Mouse (Mus musculus): ENCODE data around the gene Kcnip3.
A peak's percentile ranks its signal among the peaks of the same experiment; 100 is the strongest.

Kcnip3 gene

GRCm38 (mm10) chr2:127461351-127461750 is 60.5 kb downstream of the Kcnip3 start:
- DNase-seq, result no peak

DNA sequence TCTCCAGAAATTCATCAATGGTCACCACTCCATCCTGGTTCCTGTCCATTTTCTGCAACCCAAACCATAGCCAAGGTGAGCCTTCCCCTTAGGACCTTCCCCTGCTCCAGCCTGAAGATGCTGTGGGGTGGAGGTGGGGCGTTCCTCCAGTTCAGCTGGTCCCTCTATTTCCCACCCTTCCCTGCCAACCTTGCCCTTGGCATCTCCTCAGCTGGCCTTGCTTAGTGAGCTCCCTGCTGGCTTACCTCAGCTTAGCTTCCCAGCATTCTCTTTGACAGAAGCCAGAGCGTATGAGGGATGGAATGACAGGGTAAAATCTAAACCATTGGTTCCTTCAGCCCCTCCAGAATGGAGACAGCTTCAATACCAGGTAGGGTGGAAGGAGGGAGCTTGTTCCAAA is 62.6 kb downstream of the Kcnip3 start:
- no peak for DNase-seq

DNA sequence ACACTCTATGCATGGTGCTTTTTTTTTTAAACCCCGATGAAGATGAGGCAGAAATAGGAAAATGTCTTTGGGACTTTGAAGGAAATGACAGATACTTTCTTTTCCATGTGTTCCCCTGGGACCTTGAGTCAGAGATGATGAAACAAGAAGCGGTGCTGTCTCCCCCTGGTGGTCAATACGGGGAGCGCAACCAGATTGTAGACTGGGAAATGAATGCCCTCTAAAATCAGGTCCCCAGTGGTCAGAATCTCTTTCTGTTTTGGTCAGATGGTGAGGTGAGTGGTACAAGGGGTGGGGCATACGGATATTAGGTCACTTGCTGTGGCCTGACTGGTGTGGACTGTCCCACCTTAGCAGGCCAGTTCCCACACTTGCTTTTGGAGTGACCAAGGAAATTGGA is 68.1 kb downstream of the Kcnip3 start:
- DNase-seq, result peak; percentile 90

DNA sequence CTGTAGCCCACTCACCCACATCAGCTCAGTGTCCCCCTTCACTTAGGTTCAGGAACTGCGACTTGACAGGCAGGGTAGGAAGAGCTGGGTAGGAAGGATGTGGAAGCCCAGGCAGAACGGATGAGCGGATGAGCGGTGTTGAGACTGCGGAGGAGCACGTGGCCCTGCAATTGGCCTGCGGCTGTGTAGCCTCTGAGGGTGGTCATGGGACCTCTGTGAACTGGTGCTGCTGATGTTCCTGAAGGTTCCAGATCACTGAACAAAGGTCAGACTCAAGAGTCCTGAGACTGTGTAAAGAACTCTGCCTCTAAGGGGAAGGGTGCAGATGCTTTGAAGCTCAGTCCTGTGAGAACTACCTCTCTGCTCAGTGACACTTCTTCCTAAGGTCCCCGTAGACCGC is 68.8 kb downstream of the Kcnip3 start:
- DNase-seq, result peak; percentile 72

GRCm38 (mm10) chr2:127451748-127452147 is 70.1 kb downstream of the Kcnip3 start:
- peak; percentile 60 for DNase-seq

DNA sequence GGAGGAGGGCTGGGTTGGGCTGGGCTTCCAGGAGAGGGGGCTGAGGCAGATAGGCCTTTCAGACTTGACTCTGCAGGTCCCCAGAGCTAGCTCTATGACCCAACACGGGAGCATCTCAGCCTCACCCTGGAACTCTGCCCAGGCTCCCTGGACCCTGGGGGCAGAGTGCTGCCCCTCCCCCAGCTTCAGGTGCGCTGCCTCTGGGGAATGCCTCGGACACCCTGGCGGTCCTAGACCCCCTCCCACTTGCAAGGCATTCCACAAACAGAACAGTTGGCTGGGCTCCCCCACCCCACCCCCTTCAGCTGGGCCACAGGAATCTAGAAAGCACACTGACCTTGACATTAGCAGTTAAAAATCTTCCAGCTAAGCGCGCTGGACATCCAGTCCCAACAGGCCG is 72.2 kb downstream of the Kcnip3 start:
- DNase-seq, result peak; percentile 82

- no peak for DNase-seq
Observed at GRCm38 (mm10) chr2:127446847-127447246, 75.0 kb downstream of the Kcnip3 start.

- peak; percentile 93 for DNase-seq
Observed at GRCm38 (mm10) chr2:127444055-127444789, 77.7 kb downstream of the Kcnip3 start, which contains the start of gene Fahd2a. TSS of gene Fahd2a (minus strand) at chr2:127444565.

DNA sequence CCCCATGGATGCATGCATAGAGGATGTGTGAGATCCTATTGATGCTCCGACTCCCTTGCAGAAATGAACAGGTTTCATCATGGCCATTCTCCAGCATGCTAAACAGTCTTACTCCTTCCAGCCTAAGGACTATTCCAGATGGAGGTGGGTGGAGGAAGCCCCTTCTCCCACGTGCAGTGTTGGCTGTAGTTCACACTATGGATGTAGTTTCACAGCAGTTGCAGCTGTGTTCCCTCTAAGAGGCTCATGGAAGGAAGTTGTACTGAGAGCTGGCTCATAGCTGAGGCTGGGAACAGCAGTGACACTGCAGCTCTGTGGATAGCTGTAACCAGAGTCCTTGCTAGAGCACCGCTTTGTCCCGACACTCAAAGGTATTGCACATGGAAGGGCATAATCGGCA is 84.2 kb downstream of the Kcnip3 start:
- DNase-seq, result no peak

DNA sequence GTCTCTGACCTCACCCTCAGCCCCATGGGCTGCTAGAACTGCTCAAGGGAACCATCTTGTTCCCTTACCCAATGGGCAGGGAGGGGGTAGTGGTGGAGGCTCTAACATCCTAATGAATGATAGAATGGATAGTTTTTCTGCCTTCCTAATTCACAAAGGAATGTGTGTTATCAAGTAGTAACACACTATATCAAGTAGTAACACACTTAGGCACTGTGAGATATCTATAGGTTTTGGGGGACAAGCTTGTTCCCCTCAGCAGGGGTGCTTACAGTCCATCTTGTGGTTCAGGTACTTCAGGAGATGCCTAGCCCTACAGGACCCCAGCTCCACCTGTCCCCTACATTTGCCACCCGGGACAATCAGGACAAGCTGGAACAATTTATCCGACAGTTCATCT is 86.3 kb downstream of the Kcnip3 start:
- no peak for DNase-seq

DNA sequence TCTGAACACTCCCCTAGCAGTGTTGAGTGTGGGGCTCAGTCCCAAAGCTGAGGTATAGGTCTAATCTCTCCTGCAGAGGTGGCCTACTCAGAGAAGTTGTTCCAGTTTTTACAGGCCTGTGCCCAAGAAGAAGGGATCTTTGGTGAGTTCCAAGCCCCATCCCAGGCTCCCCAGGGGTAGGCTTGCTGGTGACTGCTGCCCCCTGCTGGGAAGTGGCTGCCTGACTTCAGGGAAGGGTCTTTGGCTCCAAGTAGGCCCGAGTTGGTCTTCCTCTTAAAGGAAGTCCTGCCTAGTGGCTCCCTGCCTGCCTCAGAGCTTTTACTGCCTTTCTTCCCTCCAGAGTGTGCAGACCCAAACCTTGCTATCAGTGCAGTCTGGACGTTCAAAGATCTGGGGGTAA is 86.8 kb downstream of the Kcnip3 start:
- DNase-seq, result peak; percentile 60

DNA sequence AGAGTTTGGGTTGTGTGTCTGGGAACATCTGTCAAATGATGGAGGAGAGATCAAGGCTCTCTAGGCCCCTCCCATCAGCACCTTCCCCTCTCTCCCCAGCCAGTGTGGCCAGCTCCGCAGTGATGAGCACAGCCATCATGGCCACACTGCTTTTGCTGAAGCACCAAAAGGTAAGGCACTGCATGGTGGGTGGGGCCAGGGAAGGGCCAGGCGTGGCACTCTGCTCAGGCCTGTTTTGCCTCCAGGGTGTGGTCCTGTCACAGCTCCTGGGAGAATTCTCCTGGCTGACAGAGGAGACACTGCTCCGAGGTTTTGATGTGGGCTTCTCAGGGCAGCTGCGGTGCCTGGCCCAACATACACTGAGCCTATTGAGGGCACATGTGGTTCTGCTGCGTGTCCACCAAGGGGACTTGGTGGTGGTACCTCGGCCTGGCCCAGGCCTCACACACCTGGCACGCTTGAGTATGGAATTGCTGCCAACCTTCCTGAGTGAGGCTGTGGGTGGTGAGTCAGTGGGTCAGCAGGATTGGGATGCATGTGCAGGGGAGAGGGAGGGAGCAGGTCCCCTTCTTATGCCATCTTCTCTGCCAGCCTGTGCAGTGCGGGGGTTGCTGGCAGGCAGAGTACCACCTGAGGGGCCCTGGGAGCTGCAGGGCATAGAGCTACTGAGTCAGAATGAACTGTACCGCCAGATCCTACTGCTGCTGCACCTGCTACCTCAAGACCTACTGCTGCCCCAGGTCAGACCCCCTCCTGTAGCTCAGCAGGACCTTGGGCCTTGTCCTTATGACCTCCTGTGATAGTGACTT is 88.2 kb downstream of the Kcnip3 start:
- DNase-seq, result no peak

GRCm38 (mm10) chr2:127430238-127430637 is 91.7 kb downstream of the Kcnip3 start:
- peak; percentile 83 for DNase-seq

GRCm38 (mm10) chr2:127424977-127425376 is 96.9 kb downstream of the Kcnip3 start, which contains the start of gene Gpat2:
TSS of gene Gpat2 (plus strand) at chr2:127425199.
- DNase-seq, result no peak

DNA sequence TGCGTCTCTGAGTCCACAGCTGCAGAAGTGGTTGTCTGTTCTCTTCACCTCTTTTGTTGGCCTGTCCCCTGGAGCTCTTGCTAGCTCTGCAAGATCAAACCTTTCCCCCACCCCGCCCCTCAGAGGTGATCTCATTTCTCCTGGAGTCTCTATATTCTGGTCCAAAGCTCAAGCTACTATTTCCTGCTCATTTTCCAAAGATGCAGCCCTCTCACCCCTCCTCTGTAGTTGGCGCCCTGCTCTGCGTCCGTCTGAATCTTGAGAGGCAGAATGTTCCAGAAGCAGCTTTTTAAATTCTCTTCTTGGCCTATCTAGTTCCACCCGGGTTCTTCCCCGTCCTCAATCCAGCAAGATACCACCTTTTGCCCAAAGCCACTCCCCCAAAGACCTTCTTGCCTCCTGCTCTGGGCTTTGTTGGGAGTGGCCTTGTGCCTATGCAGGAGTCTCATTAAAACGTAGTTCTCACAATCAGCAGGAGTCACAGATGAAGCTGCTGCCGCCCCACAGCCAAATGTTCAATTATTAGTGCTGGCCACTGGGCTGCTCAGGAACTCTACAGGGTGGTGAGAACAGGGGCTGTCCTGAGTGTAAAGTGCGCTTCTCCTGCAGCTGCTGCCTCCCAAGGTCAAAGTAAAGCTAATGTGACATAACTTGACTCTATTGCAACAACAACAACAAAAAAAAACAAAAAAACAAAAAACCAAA is 103.5 kb downstream of the Kcnip3 start:
- peak; percentile 84 for DNase-seq

- DNase-seq, result peak; percentile 90
Observed at GRCm38 (mm10) chr2:127416706-127417105, 105.2 kb downstream of the Kcnip3 start.

- DNase-seq, result peak; percentile 96
Observed at GRCm38 (mm10) chr2:127415806-127416205, 106.1 kb downstream of the Kcnip3 start.

DNA sequence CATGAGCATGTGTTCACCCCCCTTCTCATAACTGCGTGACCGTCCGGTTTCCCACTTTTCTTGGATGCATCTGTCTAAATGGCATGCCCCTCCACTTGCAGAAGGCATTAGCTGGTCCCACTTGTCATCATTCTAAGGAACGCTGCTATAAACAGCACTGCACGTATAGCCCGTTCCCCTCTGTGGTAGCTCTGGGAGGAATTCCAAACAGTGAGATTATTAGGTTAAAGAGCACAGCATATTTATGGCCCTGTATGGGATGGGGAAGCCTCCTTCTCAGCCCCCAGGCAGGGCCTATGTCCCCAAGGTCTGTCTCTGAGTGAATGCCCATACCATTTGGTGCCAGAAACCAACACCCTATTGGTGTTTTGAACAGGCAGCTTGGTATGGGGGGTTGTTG is 110.8 kb downstream of the Kcnip3 start:
- no peak for DNase-seq

Data from kidney, adult 9 months (tissue).